Mouse (Mus musculus) induced T-regulatory cell, adult 2 months (primary cell): ENCODE results near the gene Kng1.
"Not testable (repeated sequence)": the region's sequence is repeated elsewhere in the genome, so short reads cannot be mapped to it uniquely, and the experiment has no call there.

Experiments used
- DNase-seq: peaks from one replicate; pipeline ENCODE4 v3.0.0-alpha.2; 2012; ENCODE audit warnings: low read depth

Kng1 gene

DNA sequence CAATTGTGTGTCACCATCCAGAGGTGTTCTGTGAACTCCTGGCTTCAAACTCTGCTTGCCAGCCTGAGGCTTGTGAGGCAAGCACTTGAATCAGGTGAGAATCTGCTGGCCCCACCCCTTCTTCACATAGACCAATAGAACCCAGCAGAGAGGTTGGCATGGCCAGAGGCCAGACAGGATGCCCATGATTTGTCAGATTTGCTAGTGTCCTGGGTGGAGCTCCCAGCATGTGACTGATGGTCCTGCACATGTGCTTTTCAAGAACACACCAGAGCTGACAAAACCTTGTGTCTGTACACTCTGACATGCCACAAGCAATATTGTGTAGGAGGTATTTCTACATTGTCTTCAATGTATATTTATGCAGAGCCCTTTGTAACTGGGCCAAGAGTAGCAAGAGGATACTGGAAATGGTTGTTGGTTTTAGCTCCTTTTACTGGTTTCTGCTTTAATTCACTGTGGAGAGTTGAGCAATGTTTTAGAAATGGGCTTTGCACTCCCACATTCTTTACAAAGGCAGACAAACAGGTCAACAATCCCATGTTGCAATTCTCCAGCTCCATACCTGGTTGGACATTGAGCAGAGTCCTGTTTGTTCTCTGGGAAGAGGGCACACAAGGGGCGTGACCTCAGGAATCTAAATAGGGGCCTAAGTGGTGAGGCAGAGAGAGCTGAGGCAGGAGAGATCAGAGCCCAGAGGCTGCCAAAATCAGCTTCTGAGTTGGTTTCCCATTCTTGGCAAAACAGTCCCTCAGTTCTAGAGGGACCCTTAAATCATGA is at the start of gene Kng1:
Gene Kng1, plus strand, starts transcription at position 198 of the 780 bp plus-strand sequence.
- not testable (repeated sequence) for DNase-seq

DNA sequence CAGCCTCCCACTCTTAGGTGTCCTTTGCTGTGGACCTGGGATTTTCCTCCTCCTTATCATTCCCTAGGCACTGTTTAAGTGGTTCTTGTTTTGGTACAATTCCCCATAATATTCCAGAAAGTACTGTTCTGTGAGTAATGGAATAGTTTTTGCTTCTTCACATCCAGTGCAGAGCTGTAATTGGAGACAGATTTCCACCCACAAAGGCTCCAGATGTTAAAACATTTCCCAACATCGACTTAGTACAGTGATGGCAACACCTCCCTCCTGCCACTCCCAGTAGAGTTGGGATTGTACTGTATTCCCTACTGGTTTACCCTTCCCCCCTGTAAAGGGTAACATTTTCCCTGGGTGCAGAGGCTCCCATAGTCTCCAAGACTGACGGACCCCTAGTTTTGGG is 43.9 kb upstream of the Kng1 start:
- DNase-seq, result not testable (repeated sequence)

DNA sequence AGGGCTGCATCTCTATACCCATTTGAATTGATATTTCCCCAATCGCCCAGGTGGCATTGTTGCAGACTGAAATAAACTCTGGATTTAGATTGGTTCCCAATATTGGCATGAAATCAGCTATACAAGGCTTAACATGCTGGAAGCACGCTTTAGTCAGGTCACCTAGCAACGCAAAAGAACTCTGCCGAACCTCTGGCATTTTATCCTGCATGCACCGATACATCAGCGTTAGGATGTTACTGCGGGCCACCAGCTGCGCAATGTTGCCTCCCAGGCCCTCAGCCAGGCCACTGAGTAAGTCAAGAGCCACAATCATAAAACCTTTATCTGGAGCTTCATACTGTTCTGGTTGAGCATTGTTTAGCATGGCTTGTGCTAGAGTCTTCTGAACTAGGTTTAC is 43.0 kb upstream of the Kng1 start:
- not testable (repeated sequence) for DNase-seq

GRCm38 (mm10) chr16:23020571-23020970 is 37.1 kb upstream of the Kng1 start:
- DNase-seq, result not testable (repeated sequence)

DNA sequence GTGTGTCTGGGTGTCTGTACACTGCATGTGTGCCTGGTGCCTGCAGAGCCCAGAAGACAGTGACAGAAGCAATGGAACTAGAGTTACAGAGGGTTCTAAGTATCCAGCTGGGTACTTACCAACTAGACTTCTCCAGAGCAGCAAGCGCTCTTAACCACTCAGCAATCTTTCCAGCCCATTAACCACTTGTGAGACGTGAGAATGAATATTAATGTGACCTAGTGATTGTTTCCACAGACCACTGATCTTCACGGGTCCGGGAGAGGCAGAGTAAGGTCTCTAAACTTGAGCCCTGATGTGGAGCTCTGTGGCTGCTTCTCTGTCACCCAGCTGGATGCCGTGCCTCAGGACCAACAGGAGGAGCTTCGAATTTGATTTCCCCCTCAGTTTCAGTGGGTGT is 32.6 kb upstream of the Kng1 start:
- no peak for DNase-seq

DNA sequence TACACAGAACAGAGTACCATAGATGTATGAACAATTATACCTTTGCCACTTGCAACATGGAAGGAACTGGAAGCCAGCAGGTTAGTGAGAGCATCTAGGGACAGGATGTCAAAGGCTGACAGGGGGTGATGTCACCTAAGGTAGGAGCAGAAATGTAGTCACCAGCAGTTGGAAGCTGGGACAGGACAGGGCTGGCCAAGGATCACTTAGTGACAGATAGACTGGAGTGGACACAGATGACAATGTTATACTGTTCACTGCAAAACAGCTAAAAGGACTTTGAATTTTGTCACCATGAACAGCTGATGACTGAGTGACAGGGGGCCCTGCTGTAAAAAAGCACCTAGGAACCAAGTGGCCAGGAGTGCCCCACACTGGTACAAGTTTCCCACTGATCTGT is 31.1 kb upstream of the Kng1 start:
- no peak for DNase-seq

GRCm38 (mm10) chr16:23027341-23027740 is 30.3 kb upstream of the Kng1 start:
- DNase-seq, result not testable (repeated sequence)

DNA sequence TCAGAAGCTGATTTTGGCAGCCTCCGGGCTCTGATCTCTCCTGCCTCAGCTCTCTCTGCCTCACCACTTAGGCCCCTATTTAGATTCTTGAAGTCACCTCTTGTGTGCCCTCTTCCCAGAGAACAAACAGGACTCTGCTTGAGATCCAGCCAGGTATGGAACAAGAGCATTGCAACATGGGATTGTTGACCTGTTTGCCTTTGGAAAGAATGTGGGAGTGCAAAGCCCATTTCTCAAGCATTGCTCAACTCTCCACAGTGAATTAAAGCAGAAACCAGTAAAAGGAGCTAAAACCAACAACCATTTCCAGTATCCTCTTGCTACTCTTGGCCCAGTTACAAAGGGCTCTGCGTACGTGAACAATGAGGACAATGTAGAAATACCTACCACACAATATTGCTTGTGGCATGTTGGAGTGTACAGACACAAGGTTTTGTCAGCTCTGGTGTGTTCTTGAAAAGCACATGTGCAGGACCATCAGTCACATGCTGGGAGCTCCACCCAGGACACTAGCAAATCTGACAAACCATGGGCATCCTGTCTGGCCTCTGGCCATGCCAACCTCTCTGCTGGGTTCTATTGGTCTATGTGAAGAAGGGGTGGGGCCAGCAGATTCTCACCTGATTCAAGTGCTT is 28.6 kb upstream of the Kng1 start, which contains the start of gene Kng2:
Gene Kng2, minus strand, starts transcription at position 517 of the 635 bp plus-strand sequence.
- not testable (repeated sequence) for DNase-seq

DNA sequence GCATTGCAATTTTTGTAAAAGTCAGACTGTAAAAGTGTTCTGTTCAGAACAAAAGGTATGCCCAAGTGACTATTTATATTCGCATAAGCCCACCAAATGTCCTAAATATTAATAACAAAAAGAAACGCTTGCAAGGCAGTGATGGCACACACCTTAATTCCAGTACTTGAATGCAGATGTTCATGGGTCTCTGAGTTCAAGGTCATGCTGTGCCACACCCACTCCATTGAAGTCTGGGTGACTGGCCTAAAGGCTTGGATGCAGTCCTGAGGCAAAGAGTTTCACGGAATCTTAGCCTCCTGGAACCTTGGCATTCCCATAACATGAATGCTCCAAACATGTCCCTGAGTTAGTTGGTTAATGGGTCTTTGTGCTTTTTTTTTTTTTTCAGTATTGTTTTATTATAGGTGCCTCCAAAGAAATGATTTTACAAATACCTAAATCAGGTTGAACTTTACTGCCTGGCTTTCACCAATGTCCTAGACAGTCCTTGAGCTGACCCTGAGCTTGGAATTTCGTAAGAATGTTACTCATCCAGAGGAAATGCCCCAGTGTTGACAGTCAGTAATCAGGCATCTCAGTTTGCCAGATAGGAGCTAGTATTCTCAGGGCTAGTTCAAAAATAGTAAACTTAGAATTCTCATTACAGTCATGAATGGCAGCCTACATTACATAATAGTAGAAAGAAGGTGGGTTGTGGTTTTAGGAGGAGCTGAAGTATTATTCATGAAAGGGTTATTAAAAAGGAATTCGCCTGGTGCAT is 26.8 kb upstream of the Kng1 start:
- no peak for DNase-seq

GRCm38 (mm10) chr16:23033673-23034072 is 24.0 kb upstream of the Kng1 start:
- DNase-seq, result no peak

GRCm38 (mm10) chr16:23037744-23038143 is 19.9 kb upstream of the Kng1 start:
- no peak for DNase-seq

DNA sequence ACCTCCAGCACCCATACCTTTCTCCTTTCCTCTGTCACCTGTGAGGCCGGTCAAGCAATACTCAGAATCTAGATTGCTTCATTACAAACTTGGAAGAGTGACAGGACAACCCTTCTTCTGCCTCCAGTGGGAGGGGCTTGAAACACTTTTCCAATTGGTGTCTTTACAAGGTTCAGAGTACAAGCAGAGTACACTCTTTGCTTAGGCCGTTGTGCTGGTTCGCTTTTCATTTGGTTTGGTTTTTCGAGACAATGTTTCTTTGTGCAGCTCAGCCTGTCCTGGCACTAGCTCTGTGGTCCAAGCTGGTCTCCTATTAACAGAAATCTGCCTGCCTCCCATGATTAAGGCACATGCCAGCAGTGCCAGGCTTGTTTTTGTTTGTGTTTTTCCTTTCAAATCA is 18.4 kb upstream of the Kng1 start:
- no peak for DNase-seq

GRCm38 (mm10) chr16:23040876-23041275 is 16.8 kb upstream of the Kng1 start:
- no peak for DNase-seq

- peak; percentile 38 for DNase-seq
Measured at GRCm38 (mm10) chr16:23046319-23046718, 11.3 kb upstream of the Kng1 start.

DNA sequence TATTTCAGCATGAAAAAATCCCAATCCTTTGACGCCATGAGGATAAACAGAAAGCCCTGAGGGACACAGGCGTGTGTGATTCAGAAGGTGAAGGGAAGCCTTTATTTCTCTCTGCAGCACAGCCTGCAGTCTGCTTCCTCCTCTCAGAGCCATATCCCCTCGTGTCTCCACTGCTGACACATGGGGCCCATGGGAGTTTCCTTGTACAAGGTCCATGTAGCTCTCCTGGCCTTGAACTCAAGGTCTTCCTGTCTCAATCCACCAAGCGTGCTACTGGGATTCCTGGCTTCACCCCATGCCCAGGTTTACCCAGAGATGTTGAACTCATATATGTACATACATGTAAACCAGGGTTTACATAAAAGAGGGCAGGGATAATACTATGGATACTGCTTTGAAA is 2.0 kb downstream of the Kng1 start:
- not testable (repeated sequence) for DNase-seq

DNA sequence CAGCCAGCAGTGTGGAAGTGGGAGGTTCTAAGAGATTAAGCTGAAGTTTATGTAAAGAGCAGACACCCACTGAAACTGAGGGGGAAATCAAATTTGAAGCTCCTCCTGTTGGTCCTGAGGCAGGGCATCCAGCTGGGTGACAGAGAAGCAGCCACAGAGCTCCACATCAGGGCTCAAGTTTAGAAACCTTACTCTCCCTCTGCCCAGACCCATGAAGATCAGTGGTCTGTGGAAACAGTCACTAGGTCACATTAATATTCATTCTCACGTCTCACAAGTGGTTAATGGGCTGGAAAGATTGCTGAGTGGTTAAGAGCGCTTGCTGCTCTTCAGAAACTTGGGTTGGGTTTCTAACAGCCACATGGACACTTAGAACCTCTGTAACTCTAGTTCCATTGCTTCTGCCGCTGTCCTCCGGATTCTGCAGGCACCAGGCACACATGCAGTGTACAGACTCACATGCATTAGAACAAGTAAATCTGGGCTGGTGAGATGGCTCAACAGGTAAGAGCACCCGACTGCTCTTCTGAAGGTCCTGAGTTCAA is 3.2 kb downstream of the Kng1 start:
- not testable (repeated sequence) for DNase-seq

DNA sequence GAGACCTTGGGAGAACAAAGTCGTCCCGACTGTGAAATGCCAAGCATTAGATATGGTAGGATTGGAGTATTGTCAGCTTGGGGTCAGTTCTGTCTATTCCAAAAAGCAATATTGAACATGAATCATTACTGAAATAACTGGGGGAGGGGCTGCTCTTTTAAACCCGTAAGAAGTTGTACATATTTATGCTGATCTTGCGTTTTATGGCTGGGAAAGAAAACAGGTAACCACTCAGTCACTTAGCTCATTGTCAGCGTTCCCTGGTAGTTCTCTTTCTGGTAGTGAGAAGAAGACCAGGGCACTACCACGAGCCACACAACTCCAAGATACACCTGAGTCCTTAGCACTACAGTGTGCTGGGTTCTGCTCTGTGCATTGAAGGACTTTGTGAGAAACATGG is 19.9 kb downstream of the Kng1 start:
- not testable (repeated sequence) for DNase-seq

- DNase-seq, result not testable (repeated sequence)
Measured at GRCm38 (mm10) chr16:23087159-23087558, 29.5 kb downstream of the Kng1 start.

DNA sequence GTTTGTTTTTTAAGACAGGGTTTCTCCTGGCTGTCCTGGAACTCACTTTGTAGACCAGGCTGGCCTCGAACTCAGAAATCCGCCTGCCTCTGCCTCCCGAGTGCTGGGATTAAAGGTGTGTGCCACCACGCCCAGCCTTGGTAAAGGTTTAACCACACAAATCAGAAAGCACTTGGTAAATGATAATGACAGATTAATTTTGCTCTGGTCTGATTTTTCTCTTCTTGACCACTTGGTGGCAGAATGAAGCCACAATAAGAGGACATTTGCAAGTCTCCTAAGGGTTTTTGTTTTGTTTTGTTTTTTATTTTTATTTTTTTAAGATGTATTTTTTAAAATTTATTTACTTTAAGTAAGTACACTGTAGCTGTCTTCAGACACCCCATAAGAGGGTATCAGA is 30.0 kb downstream of the Kng1 start:
- DNase-seq, result peak; percentile 66

DNA sequence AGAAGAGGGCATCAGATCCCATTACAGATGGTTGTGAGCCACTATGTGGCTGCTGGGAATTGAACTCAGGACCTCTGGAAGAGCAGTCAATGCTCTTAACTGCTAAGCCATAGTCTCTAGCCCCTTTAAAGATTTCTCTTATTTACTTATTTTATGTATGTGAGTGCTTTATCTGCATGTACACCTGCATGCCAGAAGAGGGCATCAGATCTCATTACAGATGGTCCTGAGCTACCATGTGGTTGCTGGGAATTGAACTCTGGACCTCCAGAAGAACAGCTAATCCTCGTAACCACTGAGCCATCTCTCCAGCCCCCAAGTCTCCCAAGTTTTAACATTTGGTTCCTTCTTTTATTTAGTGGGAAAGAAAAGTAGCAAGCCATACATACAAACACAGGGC is 30.8 kb downstream of the Kng1 start:
- peak; percentile 32 for DNase-seq

- DNase-seq, result not testable (repeated sequence)
Measured at GRCm38 (mm10) chr16:23091345-23091744, 33.7 kb downstream of the Kng1 start.

GRCm38 (mm10) chr16:23093321-23093953 is 35.8 kb downstream of the Kng1 start:
- DNase-seq, result no peak
